Comparison of ENCODE assay signal across 19 mouse cellular contexts in the genomic region with DNA sequence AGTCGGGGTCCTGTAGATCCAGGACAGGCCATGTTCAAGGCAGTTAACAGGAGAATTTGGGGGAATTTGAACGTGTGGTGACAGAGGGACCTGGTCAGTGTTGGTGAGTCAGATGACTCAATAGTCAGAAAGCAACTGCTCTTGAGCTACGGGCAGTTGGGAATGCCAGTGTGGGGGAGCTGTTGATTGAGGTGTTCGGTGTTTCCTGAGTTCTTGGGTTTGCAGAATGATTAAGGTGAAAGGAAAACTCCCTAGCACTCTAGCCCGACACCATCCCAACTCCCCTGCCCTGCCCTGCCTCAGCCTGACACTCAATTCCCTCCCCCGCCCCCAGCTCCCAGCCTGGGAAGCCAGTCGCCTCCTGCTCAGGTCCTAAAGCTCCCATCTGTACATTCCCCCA. TPM values are rescaled to one million over a fixed set of nuclear protein-coding genes. Genes with fewer than 3 reads are reported as not detected.
DNase-seq lines count a peak whose midpoint lies in the region; ATAC-seq and TF ChIP-seq lines count a peak whose summit lies in the region.
"Had no signal": no experiment of that assay in that cellular context is flagged by ENCODE, and none has a peak within 500 bp of the region (broad histone marks: within the 10 kb centered on the region; RNA-seq: fewer than 3 reads in every experiment).

No protein-coding gene starts in this region.

- no peak overlapping the region for H3K9ac ChIP-seq in midbrain, embryonic 16.5 days (ENCODE audit: low read depth, low read length)
- peak overlapping the region; percentile 80 for H3K9ac ChIP-seq in CH12.LX (ENCODE audit: insufficient read depth, low read depth)
- peak overlapping the region; percentile 27; the same call in 1 of the 2 replicates for H3K9ac ChIP-seq in limb, embryonic 11.5 days (ENCODE audit: low read length)
- H3K9ac ChIP-seq: heart, embryonic 13.5 days; hindbrain, embryonic 15.5 days had no signal

- H3K36me3 ChIP-seq in midbrain, embryonic 10.5 days, result no peaks in the 10 kb centered on the region
- no peaks in the 10 kb centered on the region for H3K36me3 ChIP-seq in midbrain, embryonic 16.5 days (ENCODE audit: control insufficient read depth, insufficient read depth, low read length)
- peaks cover 38 to 77% of the 10 kb centered on the region in 2 experiments for H3K36me3 ChIP-seq in CH12.LX (replicated peaks in 1 of 2; ENCODE audit: control insufficient read depth in 1 of 2, insufficient read depth in 1 of 2, low read length in 1 of 2)
- no peaks in the 10 kb centered on the region for H3K36me3 ChIP-seq in limb, embryonic 11.5 days (ENCODE audit: control insufficient read depth, insufficient read depth, low read length)
- H3K36me3 ChIP-seq: G1E; heart, embryonic 13.5 days; hindbrain, embryonic 15.5 days had no signal

- no peak for DNase-seq in midbrain, embryonic 10.5 days (ENCODE audit: low spot score)
- peak; percentile 37 for DNase-seq in 3T3-L1 (ENCODE audit: low read depth, low spot score)
- peak; percentile 37 for DNase-seq in CH12.LX (ENCODE audit: extremely low read depth)
- DNase-seq in limb, embryonic 11.5 days (ENCODE audit: low spot score), result no peak
- no peak for DNase-seq in adrenal gland, adult 18-20 months (ENCODE audit: low spot score in 2 of 2)
- DNase-seq in kidney, postnatal 25 days, result no peak
- DNase-seq: adrenal gland, postnatal 25 days; cerebellum, adult 18-20 months; cerebellum, adult 9-11 months; cerebellum, postnatal 36 days; gastrocnemius, postnatal 14 days; heart, postnatal 36 days had no signal

- H3K27me3 ChIP-seq in midbrain, embryonic 10.5 days (ENCODE audit: low read depth, poor library complexity, severe bottlenecking), result peaks cover 7% of the 10 kb centered on the region; the same call in 1 of the 2 replicates
- H3K27me3 ChIP-seq in midbrain, embryonic 16.5 days (ENCODE audit: control insufficient read depth, insufficient read depth, low read depth, low read length), result peaks cover 3% of the 10 kb centered on the region; the same call in 1 of the 2 replicates
- H3K27me3 ChIP-seq in CH12.LX (replicated peaks), result no peaks in the 10 kb centered on the region
- no peaks in the 10 kb centered on the region for H3K27me3 ChIP-seq in limb, embryonic 11.5 days (ENCODE audit: control insufficient read depth, insufficient read depth, low read length)
- H3K27me3 ChIP-seq: hindbrain, embryonic 15.5 days had no signal

- no peak for ATAC-seq in midbrain, embryonic 16.5 days
- ATAC-seq in limb, embryonic 11.5 days (ENCODE audit: insufficient number of reproducible peaks, low FRiP score, low TSS enrichment, low read depth), result no peak
- ATAC-seq: forebrain, embryonic 16.5 days; intestine, embryonic 16.5 days had no signal

- H3K79me2 ChIP-seq in CH12.LX (replicated peaks; ENCODE audit: control insufficient read depth, extremely low read depth, insufficient read depth, poor library complexity, severe bottlenecking), result peaks cover 75% of the 10 kb centered on the region

- no peak for TF ChIP-seq POLR2A in CH12.LX (IDR thresholded peaks at IDR 0.05; ENCODE audit: low read depth, low read length)

- H3K4me2 ChIP-seq in midbrain, embryonic 16.5 days (ENCODE audit: low read length), result no peak overlapping the region
- H3K4me2 ChIP-seq in CH12.LX (ENCODE audit: insufficient read depth, low read depth, poor library complexity, severe bottlenecking), result peak overlapping the region; percentile 93
- no peak overlapping the region for H3K4me2 ChIP-seq in limb, embryonic 11.5 days (ENCODE audit: low read depth, severe bottlenecking)
- H3K4me2 ChIP-seq: heart, embryonic 13.5 days; hindbrain, embryonic 15.5 days had no signal

- no peak for TF ChIP-seq RAD21 in CH12.LX (IDR thresholded peaks at IDR 0.05; ENCODE audit: low read depth, low read length)

- dilution Hi-C loops in CH12.LX (cut with MboI; ENCODE audit: extremely low pct_ligation_motif_present, extremely low pct_unique_long_range_greater_than_20kb, low sequenced_read_pairs), result no loop called here

- TF ChIP-seq CTCF in CH12.LX (conservative IDR thresholded peaks at IDR 0.05 in 1 of 2, IDR thresholded peaks at IDR 0.05 in 1 of 2; ENCODE audit: low read depth in 2 of 2, low read length in 2 of 2), result no peak

- H3K4me1 ChIP-seq in midbrain, embryonic 10.5 days, result peaks cover 36% of the 10 kb centered on the region
- H3K4me1 ChIP-seq in midbrain, embryonic 16.5 days (ENCODE audit: control insufficient read depth, insufficient read depth, low read length), result peaks cover 12% of the 10 kb centered on the region
- peaks cover 8 to 58% of the 10 kb centered on the region in 2 experiments for H3K4me1 ChIP-seq in CH12.LX (ENCODE audit: control insufficient read depth in 1 of 2, insufficient read depth in 2 of 2)
- peaks cover 37% of the 10 kb centered on the region for H3K4me1 ChIP-seq in limb, embryonic 11.5 days (ENCODE audit: control insufficient read depth, insufficient read depth, low read length)

- TF ChIP-seq EP300 in CH12.LX (IDR thresholded peaks at IDR 0.05; ENCODE audit: low read length), result peak; percentile 48; the same call in 1 of the 2 replicates

- in situ Hi-C loops in CH12.LX (cut with MboI; ENCODE audit: low pct_ligation_motif_present, low pct_unique_long_range_greater_than_20kb, low sequenced_read_pairs), result loop anchor here (10.0 kb wide), 1 partner anchor 94 kb away; a partner anchor contains a TSS

- 58% methylated on average over 7 of the region's 7 CpGs for WGBS in midbrain, embryonic 10.5 days
- 67% methylated on average over 7 of the region's 7 CpGs for WGBS in midbrain, embryonic 16.5 days
- 40% methylated on average over 7 of the region's 7 CpGs for WGBS in limb, embryonic 11.5 days

- 0 out of 2 replicates have a peak overlapping the region, but pooled peaks have one; percentile 13 for H3K27ac ChIP-seq in midbrain, embryonic 10.5 days (replicated peaks)
- no peak overlapping the region for H3K27ac ChIP-seq in midbrain, embryonic 16.5 days (ENCODE audit: low read length)
- H3K27ac ChIP-seq in CH12.LX (ENCODE audit: insufficient read depth, low read depth), result peak overlapping the region; percentile 93
- no peak overlapping the region for H3K27ac ChIP-seq in limb, embryonic 11.5 days (replicated peaks; ENCODE audit: low read depth, low read length)
- H3K27ac ChIP-seq: heart, embryonic 13.5 days; hindbrain, embryonic 15.5 days had no signal

- H3K9me3 ChIP-seq in midbrain, embryonic 10.5 days (replicated peaks), result no peaks in the 10 kb centered on the region
- H3K9me3 ChIP-seq in midbrain, embryonic 16.5 days (replicated peaks; ENCODE audit: control insufficient read depth, low read length, poor library complexity, severe bottlenecking), result no peaks in the 10 kb centered on the region
- no peaks in the 10 kb centered on the region for H3K9me3 ChIP-seq in CH12.LX (replicated peaks; ENCODE audit: low read length)
- H3K9me3 ChIP-seq in limb, embryonic 11.5 days (ENCODE audit: control insufficient read depth, low read length), result no peaks in the 10 kb centered on the region
- H3K9me3 ChIP-seq: G1E; heart, embryonic 13.5 days; hindbrain, embryonic 15.5 days had no signal

- H3K4me3 ChIP-seq in midbrain, embryonic 10.5 days, result no peak overlapping the region
- H3K4me3 ChIP-seq in midbrain, embryonic 16.5 days (ENCODE audit: low read depth, low read length), result no peak overlapping the region
- H3K4me3 ChIP-seq in CH12.LX (replicated peaks in 1 of 3; ENCODE audit: low read depth in 2 of 3, low read length in 2 of 3, poor library complexity in 1 of 3), result peak overlapping the region; percentile 62 to 99 (median 96)
- H3K4me3 ChIP-seq in limb, embryonic 11.5 days (ENCODE audit: low read depth, low read length), result no peak overlapping the region
- H3K4me3 ChIP-seq: heart, embryonic 13.5 days; hindbrain, embryonic 15.5 days had no signal

TF ChIP-seq in CH12.LX, 34 proteins besides CTCF, POLR2A, EP300 and RAD21:
- TF ChIP-seq CHD1 (IDR thresholded peaks at IDR 0.05; ENCODE audit: low read depth, low read length), result peak; percentile 68; the same call in 1 of the 2 replicates
- TF ChIP-seq SIN3A (IDR thresholded peaks at IDR 0.05; ENCODE audit: low read length), result peak; percentile 14; the same call in 1 of the 2 replicates
- TF ChIP-seq NRF1 (IDR thresholded peaks at IDR 0.05; ENCODE audit: low read depth, low read length), result 0 out of 2 replicates have a peak, but pooled peaks have one; percentile 3
- TF ChIP-seq USF1 (IDR thresholded peaks at IDR 0.05; ENCODE audit: low read depth, low read length), result no peak
- TF ChIP-seq HCFC1 (IDR thresholded peaks at IDR 0.05; ENCODE audit: low read depth, low read length), result 0 out of 2 replicates have a peak, but pooled peaks have one; percentile 8
- 0 out of 2 replicates have a peak, but pooled peaks have one; percentile 5 for TF ChIP-seq KAT2A (IDR thresholded peaks at IDR 0.05; ENCODE audit: insufficient replicate concordance, low read length)
- TF ChIP-seq ZMIZ1 (IDR thresholded peaks at IDR 0.05; ENCODE audit: low read depth, low read length), result no peak

RNA-seq across cellular contexts. Expression of a gene that starts 4.0 kb away (rescaled TPM):
- 0.14 TPM in 1 of 2 replicates, not detected in the other for polyA plus RNA-seq in midbrain, embryonic 10.5 days (2016; fragmentation: Nextera tagmentation; extraction: Ambion mirVana)
- polyA plus RNA-seq in midbrain, embryonic 16.5 days (2015; fragmentation: Nextera tagmentation; extraction: Ambion mirVana), result 0.15 TPM in 1 of 2 replicates, not detected in the other
- total RNA-seq in CH12.LX (2012; rRNA removed), result 170 and 241 TPM in 2 replicates
- total RNA-seq in CH12.LX (2014; rRNA removed), result 178 and 203 TPM in 2 replicates
- 306 and 316 TPM in 2 replicates for polyA plus RNA-seq in CH12.LX (2012; ENCODE audit: insufficient read length, low read depth)
- 1.0 and 1.3 TPM in 2 replicates for polyA plus RNA-seq in limb, embryonic 11.5 days (2014; fragmentation: Nextera tagmentation; extraction: Ambion mirVana)
- total RNA-seq in adrenal gland, adult 18-20 months (2021), result under 1 TPM in 1 of 2 experiments, not detected in 1; 0.38 TPM
- total RNA-seq: gastrocnemius, adult 18-20 months had no signal
- polyA plus RNA-seq: forebrain, embryonic 16.5 days; G1E had no signal

Comparison
In these comparisons a context has a peak if more than half of its experiments do, and no peak if none do; other contexts are left out.
1. H3K27ac ChIP-seq: peak in midbrain, embryonic 10.5 days (single experiment) and CH12.LX (single experiment); none in midbrain, embryonic 16.5 days (single experiment) and limb, embryonic 11.5 days (single experiment).
2. DNase-seq: peak in 3T3-L1 (single experiment) and CH12.LX (single experiment); none in midbrain, embryonic 10.5 days (single experiment), limb, embryonic 11.5 days (single experiment), adrenal gland, adult 18-20 months (0 of 2) and kidney, postnatal 25 days (0 of 2).
3. H3K4me3 ChIP-seq: peak in CH12.LX (3 of 3); none in midbrain, embryonic 10.5 days (single experiment), midbrain, embryonic 16.5 days (single experiment) and limb, embryonic 11.5 days (single experiment).
4. RNA of a gene that starts 4.0 kb away (polyA plus RNA-seq): 306 to 316 TPM in CH12.LX; 1.0 to 1.3 TPM in limb, embryonic 11.5 days, 0.15 TPM in midbrain, embryonic 16.5 days and 0.14 TPM in midbrain, embryonic 10.5 days; every median in the first group is over 100 times any median in the second.